Mouse (Mus musculus) testis, adult 2 months (tissue): ENCODE data around the gene Itgb5. TPM values are rescaled to one million over a fixed set of nuclear protein-coding genes. Genes with fewer than 3 reads are reported as not detected.

ENCODE experiments used
- H3K27ac ChIP-seq: fragments of 200-500 bp; 2 replicates; pipeline ENCODE4 v1.5.1; 2012; ENCODE audit warnings: low read depth, low read length; ENCODE audit not compliant: control insufficient read depth, insufficient read depth
- H3K27me3 ChIP-seq: fragments of 200-500 bp; 2 replicates; pipeline ENCODE4 v1.6.1; 2012; ENCODE audit warnings: mild to moderate bottlenecking, low read length, moderate library complexity; ENCODE audit not compliant: control insufficient read depth, insufficient read depth
- H3K36me3 ChIP-seq: fragments of 200-500 bp; 2 replicates; pipeline ENCODE4 v1.6.1; 2012; ENCODE audit warnings: mild to moderate bottlenecking, low read length; ENCODE audit not compliant: control insufficient read depth, insufficient read depth
- H3K4me1 ChIP-seq: fragments of 200-500 bp; 2 replicates; pipeline ENCODE4 v1.6.1; 2012; ENCODE audit warnings: low read length; ENCODE audit not compliant: control insufficient read depth, insufficient read depth
- H3K4me3 ChIP-seq: fragments of 200-500 bp; 2 replicates; pipeline ENCODE4 v1.5.1; 2012; ENCODE audit warnings: low read depth, mild to moderate bottlenecking, low read length, moderate library complexity, mixed read lengths; ENCODE audit not compliant: control insufficient read depth
- CTCF ChIP-seq: fragments of 200-500 bp; IDR thresholded peaks from 2 replicates; pipeline ENCODE4 v1.5.1; 2012; ENCODE audit warnings: low read depth, mild to moderate bottlenecking, inconsistent platforms, low read length, moderate library complexity; ENCODE audit not compliant: control insufficient read depth, insufficient read depth, insufficient replicate concordance
- POLR2A ChIP-seq: fragments of 200-500 bp; IDR thresholded peaks from 2 replicates; pipeline ENCODE4 v1.6.1; 2012; ENCODE audit warnings: low read depth, mild to moderate bottlenecking, inconsistent platforms, low read length, moderate library complexity; ENCODE audit not compliant: control insufficient read depth
- polyA plus RNA-seq: library from polyadenylated mRNA; depleted of rRNA; stranded (reverse); fragments of >200 nt; gene quantifications from 2 replicates; pipeline ENCODE4 v1.2.3, GENCODE M21; 2012

The Itgb5 gene
- polyA plus RNA-seq, 1 experiment: 33.0 TPM

DNA sequence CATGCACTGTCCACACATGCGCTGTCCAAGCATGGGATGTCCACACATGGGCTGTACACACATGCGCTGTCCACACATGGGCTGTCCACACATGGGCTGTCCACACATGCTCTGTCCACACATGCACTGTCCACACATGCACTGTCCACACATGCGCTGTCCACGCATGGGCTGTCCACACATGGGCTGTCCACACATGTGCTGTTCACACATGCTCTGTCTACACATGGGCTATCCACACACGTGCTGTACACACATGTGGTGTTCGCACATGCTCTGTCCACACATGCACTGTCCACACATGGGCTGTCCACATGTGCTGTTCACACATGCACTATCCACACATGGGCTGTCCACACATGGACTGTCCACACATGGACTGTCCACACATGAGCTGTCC is 154.2 kb downstream of the Itgb5 start:
- Histone ChIP-seq H3K4me3 (no peak overlapping the region), H3K27ac (no peak overlapping the region), H3K36me3 (no peaks in the 10 kb centered on the region), H3K4me1 (no peaks in the 10 kb centered on the region), H3K27me3 (no peaks in the 10 kb centered on the region)
- TF ChIP-seq POLR2A: no peak
- no peak for TF ChIP-seq CTCF

GRCm38 (mm10) chr16:33985372-33985771 is 155.9 kb downstream of the Itgb5 start:
- no peak overlapping the region for H3K4me3 ChIP-seq
- no peak for TF ChIP-seq CTCF
- no peak for TF ChIP-seq POLR2A

DNA sequence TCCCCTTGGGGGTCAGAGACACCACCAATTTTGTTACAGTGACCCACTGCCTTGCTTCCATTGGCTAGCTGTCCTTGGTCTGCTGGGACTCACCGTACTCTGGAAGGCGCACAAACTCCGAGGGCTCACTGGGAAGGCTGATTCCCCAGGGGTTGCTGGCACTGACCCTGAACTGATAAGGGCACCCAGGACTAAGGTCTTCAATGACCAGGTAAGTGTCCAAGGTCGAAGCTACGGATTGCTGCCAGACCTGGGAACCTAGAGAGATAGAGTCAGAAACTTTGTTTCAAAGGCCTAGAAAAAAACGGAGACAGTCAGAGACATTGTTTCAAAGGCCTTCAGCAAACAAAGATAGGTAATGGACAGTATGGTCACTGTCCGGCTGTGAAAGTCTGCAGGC is 157.5 kb downstream of the Itgb5 start:
- no peak overlapping the region for H3K4me3 ChIP-seq
- TF ChIP-seq POLR2A: no peak

More at GRCm38 (mm10) chr16:33985372-33985771, 155.9 kb downstream of the Itgb5 start:
- Histone ChIP-seq H3K4me1 (no peaks in the 10 kb centered on the region), H3K27ac (no peak overlapping the region), H3K27me3 (no peaks in the 10 kb centered on the region), H3K36me3 (no peaks in the 10 kb centered on the region)

GRCm38 (mm10) chr16:33988358-33989012 is 159.0 kb downstream of the Itgb5 start:
- TF ChIP-seq POLR2A (no peak), CTCF (peak; percentile 78)
- Histone ChIP-seq H3K4me1 (no peaks in the 10 kb centered on the region), H3K27ac (no peak overlapping the region), H3K36me3 (no peaks in the 10 kb centered on the region), H3K27me3 (no peaks in the 10 kb centered on the region), H3K4me3 (no peak overlapping the region)

More for the DNA sequence above, 157.5 kb downstream of the Itgb5 start:
- H3K4me1 ChIP-seq: no peaks in the 10 kb centered on the region
- H3K27ac ChIP-seq: no peak overlapping the region
- H3K27me3 ChIP-seq: no peaks in the 10 kb centered on the region
- H3K36me3 ChIP-seq: no peaks in the 10 kb centered on the region

GRCm38 (mm10) chr16:33989106-33989505 is 159.6 kb downstream of the Itgb5 start:
- no peaks in the 10 kb centered on the region for H3K27me3 ChIP-seq
- no peak overlapping the region for H3K27ac ChIP-seq
- no peak overlapping the region for H3K4me3 ChIP-seq
- TF ChIP-seq CTCF: no peak
- no peak for TF ChIP-seq POLR2A
- no peaks in the 10 kb centered on the region for H3K36me3 ChIP-seq
- H3K4me1 ChIP-seq: no peaks in the 10 kb centered on the region

GRCm38 (mm10) chr16:33990712-33991111 is 161.2 kb downstream of the Itgb5 start:
- Histone ChIP-seq H3K27me3 (no peaks in the 10 kb centered on the region), H3K4me1 (no peaks in the 10 kb centered on the region; the same call in 1 of the 2 replicates), H3K36me3 (no peaks in the 10 kb centered on the region), H3K4me3 (no peak overlapping the region), H3K27ac (no peak overlapping the region)
- TF ChIP-seq POLR2A (no peak), CTCF (no peak)

DNA sequence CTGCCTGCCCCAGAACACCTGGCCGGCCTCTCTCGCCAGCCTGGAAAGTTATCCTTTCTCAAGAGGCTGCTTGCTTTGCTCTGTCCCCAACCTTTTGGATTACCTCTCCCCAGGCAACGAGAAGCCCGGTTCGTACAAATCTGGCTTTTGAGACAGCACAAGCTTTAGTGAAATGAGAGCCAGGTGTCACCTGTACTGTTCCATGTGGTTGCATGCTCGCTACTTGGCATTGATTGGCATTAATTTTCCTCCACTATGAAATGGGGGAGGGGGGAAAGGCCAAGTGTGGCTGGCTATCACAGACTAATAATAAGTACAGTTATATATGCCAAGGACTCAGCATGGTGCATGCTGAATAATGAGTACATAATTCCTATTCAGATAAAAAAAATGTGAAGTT is 164.9 kb downstream of the Itgb5 start:
- Histone ChIP-seq H3K27me3 (no peaks in the 10 kb centered on the region), H3K4me1 (no peaks in the 10 kb centered on the region; the same call in 1 of the 2 replicates), H3K4me3 (no peak overlapping the region), H3K27ac (no peak overlapping the region), H3K36me3 (no peaks in the 10 kb centered on the region)
- TF ChIP-seq POLR2A: no peak
- no peak for TF ChIP-seq CTCF
